Mouse (Mus musculus) spleen, adult 2 months (tissue): ENCODE data around the gene Pacrg.

Source experiments
- CTCF ChIP-seq: fragments of 200-500 bp; IDR thresholded peaks from 2 replicates; pipeline ENCODE4 v1.5.1; 2011; ENCODE audit warnings: mild to moderate bottlenecking, inconsistent platforms; ENCODE audit not compliant: insufficient read depth, insufficient read length, insufficient replicate concordance; ENCODE audit errors: extremely low read depth
- POLR2A ChIP-seq: fragments of 200-500 bp; IDR thresholded peaks from 2 replicates; pipeline ENCODE4 v1.6.1; 2011; ENCODE audit warnings: low read depth, low read length, inconsistent platforms

DNA sequence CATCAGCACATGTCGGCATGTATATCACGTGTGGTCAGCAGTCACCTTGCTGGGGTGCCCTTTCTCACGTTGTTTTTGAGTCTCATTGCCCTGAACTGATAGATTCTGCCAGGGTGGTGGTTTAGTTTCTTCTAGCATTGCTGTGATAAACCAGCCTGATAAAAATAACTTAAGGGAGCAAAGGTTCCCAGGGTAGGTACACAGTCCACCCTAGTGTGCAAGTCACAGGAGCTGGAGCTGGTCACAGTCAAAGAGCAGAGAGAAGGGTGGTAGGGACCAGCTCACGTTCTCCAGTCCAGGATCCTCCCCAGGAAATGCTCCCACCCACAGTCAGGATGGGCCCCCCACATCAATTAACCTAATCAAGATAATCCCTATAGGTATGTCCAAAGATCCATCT is 211.9 kb downstream of the Pacrg start:
- TF ChIP-seq CTCF, result no peak
- no peak for TF ChIP-seq POLR2A
